Comparison of ENCODE assay signal across 9 mouse cellular contexts in genomic region chr19:7064571-7064970, GRCm38 (mm10). TPM values are rescaled to one million over a fixed set of nuclear protein-coding genes. Genes with fewer than 3 reads are reported as not detected.
A peak's percentile ranks its signal among the peaks of the same experiment; 100 is the strongest.
DNase-seq lines count a peak whose midpoint lies in the region; ATAC-seq and TF ChIP-seq lines count a peak whose summit lies in the region.
"Had no signal": no experiment of that assay in that cellular context is flagged by ENCODE, and none has a peak within 500 bp of the region (broad histone marks: within the 10 kb centered on the region; RNA-seq: fewer than 3 reads in every experiment).

No protein-coding gene starts in this region.

- TF ChIP-seq CTCF in Patski (IDR thresholded peaks at IDR 0.05) = no peak
- peak; percentile 100 for TF ChIP-seq CTCF in hindbrain, postnatal 0 days (IDR thresholded peaks at IDR 0.05; ENCODE audit: low read depth)

- in situ Hi-C loops in Patski (cut with MboI; ENCODE audit: low pct_unique_long_range_greater_than_20kb) = no loop called here

- peak; percentile 68 for ATAC-seq in Patski
- ATAC-seq in hindbrain, postnatal 0 days = peak; percentile 71

- no peak overlapping the region for H3K4me2 ChIP-seq in hindbrain, postnatal 0 days (ENCODE audit: low read depth, low read length)

- 7% methylated on average over 3 of the region's 3 CpGs for WGBS in hindbrain, postnatal 0 days

- H3K4me1 ChIP-seq in hindbrain, postnatal 0 days (ENCODE audit: insufficient read depth, low read length) = peaks cover 23% of the 10 kb centered on the region

- no peak overlapping the region for H3K9ac ChIP-seq in hindbrain, postnatal 0 days (replicated peaks; ENCODE audit: low read length)

- CTCF ChIA-PET in Patski (lab: Charles Lee) = interaction anchor here (0.7 to 2.5 kb wide), 9 partner anchors 9 to 196 kb away, joined by 3 to 6 read pairs (median 3); no protein-coding TSS in a partner anchor

- POLR2A ChIA-PET in Patski (lab: Charles Lee) = no interaction called here

- DNase-seq in Patski (ENCODE audit: low read depth, low spot score) = no peak
- DNase-seq in cerebellum, adult 9-11 months = peak; percentile 82
- DNase-seq in frontal cortex, postnatal 36 days (ENCODE audit: low spot score in 2 of 2) = peak; percentile 82 to 84
- peak; percentile 92 for DNase-seq in hindbrain, postnatal 0 days (ENCODE audit: low spot score)
- peak; percentile 87 for DNase-seq in left cerebral cortex, adult 18-20 months (ENCODE audit: low spot score in 2 of 2)
- DNase-seq in lung, postnatal 4 days = peak; percentile 82 to 89
- DNase-seq in right cerebral cortex, adult 2 months (ENCODE audit: low spot score in 2 of 2) = peak; percentile 87 to 88
- peak; percentile 73 for DNase-seq in urinary bladder, adult 2 months (ENCODE audit: low spot score)

- no peaks in the 10 kb centered on the region for H3K36me3 ChIP-seq in hindbrain, postnatal 0 days (ENCODE audit: insufficient read depth, low read length)

- no peak overlapping the region for H3K27ac ChIP-seq in hindbrain, postnatal 0 days
- H3K27ac ChIP-seq: macrophage had no signal

- H3K9me3 ChIP-seq in hindbrain, postnatal 0 days (ENCODE audit: low read length) = no peaks in the 10 kb centered on the region

- H3K27me3 ChIP-seq in Patski = no peaks in the 10 kb centered on the region
- H3K27me3 ChIP-seq in hindbrain, postnatal 0 days (ENCODE audit: insufficient read depth, low read length) = no peaks in the 10 kb centered on the region

- H3K4me3 ChIP-seq in hindbrain, postnatal 0 days (ENCODE audit: low read length) = no peak overlapping the region

RNA-seq across cellular contexts. Expression of gene Macrod1, which starts 8.0 kb away (rescaled TPM):
- polyA plus RNA-seq in Patski (2021) = 33.9 TPM
- total RNA-seq in hindbrain, postnatal 0 days (2014; rRNA removed) = 4.8 and 9.5 TPM in 2 replicates
- polyA plus RNA-seq in hindbrain, postnatal 0 days (2015; fragmentation: Nextera tagmentation; extraction: Ambion mirVana) = 6.5 and 6.7 TPM in 2 replicates
- total RNA-seq in left cerebral cortex, adult 18-20 months (2021) = 10 to 100 TPM; 15.0 to 16.6 TPM
- 23.7 and 26.2 TPM in 2 replicates for polyA plus RNA-seq in urinary bladder, adult 2 months (2012; rRNA removed)

RNA-seq across cellular contexts. Expression of gene Stip1, which starts 24.8 kb away (rescaled TPM):
- polyA plus RNA-seq in Patski (2021) = 301 TPM
- total RNA-seq in hindbrain, postnatal 0 days (2014; rRNA removed) = 87.3 and 89.0 TPM in 2 replicates
- 146 and 151 TPM in 2 replicates for polyA plus RNA-seq in hindbrain, postnatal 0 days (2015; fragmentation: Nextera tagmentation; extraction: Ambion mirVana)
- 100 to 1,000 TPM; 211 to 217 TPM for total RNA-seq in left cerebral cortex, adult 18-20 months (2021)
- polyA plus RNA-seq in urinary bladder, adult 2 months (2012; rRNA removed) = 82.9 and 85.9 TPM in 2 replicates

RNA-seq across cellular contexts. Expression of gene Flrt1, which starts 41.0 kb away (rescaled TPM):
- 12.6 TPM for polyA plus RNA-seq in Patski (2021)
- 8.4 and 10.1 TPM in 2 replicates for total RNA-seq in hindbrain, postnatal 0 days (2014; rRNA removed)
- 7.8 and 8.1 TPM in 2 replicates for polyA plus RNA-seq in hindbrain, postnatal 0 days (2015; fragmentation: Nextera tagmentation; extraction: Ambion mirVana)
- total RNA-seq in left cerebral cortex, adult 18-20 months (2021) = 10 to 100 TPM; 40.9 to 42.8 TPM
- polyA plus RNA-seq in urinary bladder, adult 2 months (2012; rRNA removed) = 0.37 and 0.66 TPM in 2 replicates
- polyA plus RNA-seq: macrophage had no signal

RNA-seq across cellular contexts. Expression of gene Fermt3, which starts 45.3 kb away (rescaled TPM):
- 0.22 TPM for polyA plus RNA-seq in Patski (2021)
- 4.0 and 7.5 TPM in 2 replicates for total RNA-seq in hindbrain, postnatal 0 days (2014; rRNA removed)
- polyA plus RNA-seq in hindbrain, postnatal 0 days (2015; fragmentation: Nextera tagmentation; extraction: Ambion mirVana) = 3.5 and 4.0 TPM in 2 replicates
- 1 to 10 TPM; 4.0 to 4.5 TPM for total RNA-seq in left cerebral cortex, adult 18-20 months (2021)
- 13.9 and 15.7 TPM in 2 replicates for polyA plus RNA-seq in urinary bladder, adult 2 months (2012; rRNA removed)
